Mouse (Mus musculus): Measurements from ENCODE around the gene Adam22.
A peak's percentile ranks its signal among the peaks of the same experiment; 100 is the strongest.

Gene Adam22

DNA sequence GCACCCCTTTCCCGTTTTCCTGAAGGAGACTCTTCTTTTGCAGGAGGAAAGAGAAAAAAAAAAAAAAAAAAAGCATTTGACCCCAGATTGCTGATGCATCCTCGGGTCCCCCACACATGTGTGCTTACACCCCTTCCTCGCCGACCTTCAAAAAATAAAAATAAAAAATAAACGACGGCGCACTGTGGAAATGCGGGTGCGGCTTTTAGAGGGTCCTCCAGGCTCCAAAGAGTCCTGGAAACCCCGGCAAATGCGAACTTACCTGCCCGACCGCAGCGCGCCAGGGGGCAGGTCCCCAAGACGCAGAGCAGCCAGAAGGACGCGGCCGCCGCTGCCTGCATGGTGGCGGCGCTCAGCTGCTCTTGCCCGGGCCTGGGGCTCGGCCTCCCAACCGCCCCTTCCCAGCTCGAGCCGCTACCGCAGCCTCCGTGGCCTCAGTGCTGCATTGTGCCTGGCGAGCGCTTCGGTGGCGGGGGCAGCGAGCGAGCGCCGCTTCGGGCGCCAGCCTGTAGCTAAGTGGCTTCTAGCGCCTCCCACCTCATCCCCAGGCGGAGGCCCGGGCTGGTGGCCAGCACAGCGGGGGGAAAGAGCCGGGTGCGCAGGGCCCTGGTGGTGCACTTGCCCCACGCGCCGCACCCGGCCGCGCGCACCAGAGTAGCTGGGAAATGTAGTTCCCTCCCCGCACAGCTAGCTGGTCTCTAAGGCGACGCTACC lies at the start of gene Adam22:
Adam22 (minus strand) TSS at position 547 of the 714 bp plus-strand sequence.
- DNase-seq, result peak; percentile 85

DNA sequence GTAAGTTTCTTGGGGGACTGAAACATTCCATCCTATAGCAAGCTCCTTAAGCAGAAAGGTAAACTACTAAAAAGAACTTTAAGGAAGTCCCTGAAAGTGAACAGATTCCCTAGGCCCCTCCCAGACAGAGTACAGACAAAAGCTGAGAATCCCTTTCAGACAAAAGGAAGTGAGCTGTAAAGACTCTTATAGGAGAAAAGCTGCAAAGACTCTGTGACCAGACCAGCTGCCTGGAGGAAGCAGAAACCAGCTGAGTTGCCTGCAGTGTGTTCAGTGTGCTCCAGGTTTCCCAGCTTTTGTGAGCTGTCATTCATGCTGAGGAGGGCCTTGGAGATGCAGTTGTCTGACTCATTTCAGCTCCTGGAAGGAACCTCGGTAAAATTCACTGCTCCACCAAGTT lies 49.5 kb upstream of the Adam22 start:
- DNase-seq, result no peak

GRCm38 (mm10) chr5:8416683-8417413 lies 48.9 kb upstream of the Adam22 start:
- DNase-seq, result no peak

DNA sequence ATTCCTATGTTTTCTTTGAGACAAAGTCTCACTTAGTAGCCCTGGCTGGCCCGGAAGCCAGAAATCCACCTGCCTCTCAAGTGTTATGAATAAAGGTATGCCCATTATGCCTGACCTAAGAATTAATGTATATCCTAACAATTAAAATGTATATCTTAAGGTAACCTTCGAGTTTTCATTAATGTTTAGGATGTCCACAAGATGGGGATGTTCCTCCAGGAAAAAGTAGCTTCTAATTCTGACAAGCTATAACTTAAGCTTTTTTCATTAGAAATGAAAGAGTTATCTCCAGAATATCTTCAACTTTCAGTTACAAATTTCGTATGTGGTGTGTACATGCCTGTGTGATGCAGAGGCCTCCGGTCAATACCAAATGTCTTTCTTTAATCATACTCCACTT lies 40.8 kb upstream of the Adam22 start:
- DNase-seq, result no peak

GRCm38 (mm10) chr5:8397587-8398249 lies 29.8 kb upstream of the Adam22 start:
- DNase-seq, result no peak

DNA sequence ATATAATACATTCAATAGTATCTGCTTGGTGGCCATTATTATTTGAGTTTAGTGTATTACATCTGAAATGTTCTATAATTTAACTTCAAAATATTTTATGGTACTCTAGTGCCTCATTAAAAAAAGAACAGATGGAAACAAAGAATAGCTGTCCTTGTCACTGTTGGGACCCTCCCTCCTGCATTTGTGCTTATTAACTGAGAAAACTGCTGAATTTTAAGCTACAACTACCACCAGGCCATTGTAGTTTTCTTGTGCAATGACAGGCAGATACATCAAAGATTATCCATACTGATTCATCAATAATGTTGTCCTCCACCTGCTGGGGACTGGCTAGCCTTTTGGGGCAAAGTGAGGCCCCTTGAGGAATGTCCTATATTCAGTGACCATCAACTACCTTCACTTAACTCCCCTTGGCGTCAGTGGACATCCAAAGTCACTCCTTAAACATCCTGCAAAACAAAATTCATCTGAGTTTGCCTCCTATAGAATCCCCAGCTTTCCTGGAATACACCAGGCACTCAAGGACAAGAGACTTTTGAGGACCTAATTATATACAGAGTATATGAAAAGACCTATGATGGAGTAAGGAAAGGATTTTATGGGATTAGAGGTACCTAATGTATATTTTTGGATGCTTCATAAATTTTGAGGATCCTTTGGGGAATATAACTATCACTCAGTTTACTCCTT lies 26.1 kb upstream of the Adam22 start:
- DNase-seq, result no peak

DNA sequence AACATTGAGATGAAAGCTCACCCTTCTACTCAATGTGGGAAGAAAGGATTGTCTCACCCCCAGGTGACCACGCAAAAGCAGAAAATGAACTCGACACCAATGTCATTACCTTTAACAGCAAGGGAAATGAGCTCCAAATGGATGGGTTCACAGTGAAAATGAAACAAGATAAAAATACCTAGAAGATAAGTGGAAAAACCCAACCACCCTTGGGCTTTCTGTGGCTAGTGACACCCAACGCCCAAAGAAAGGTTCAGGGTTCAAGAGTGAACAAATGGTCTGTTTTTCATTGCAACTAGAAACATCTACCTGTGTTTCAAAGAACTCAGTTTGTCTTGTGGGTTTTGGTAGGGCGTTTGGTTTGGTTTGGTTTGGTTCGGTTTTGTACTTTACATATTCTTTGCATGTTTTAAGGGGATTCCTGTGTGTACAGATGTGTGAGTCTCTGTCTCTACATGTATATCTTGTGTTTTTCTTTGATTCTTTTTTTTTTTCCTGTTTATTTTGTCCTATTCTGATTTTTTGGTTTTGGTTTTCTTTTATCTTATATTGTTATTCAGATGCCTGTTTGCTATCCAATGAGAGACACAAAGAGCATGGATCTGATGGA lies 6.4 kb upstream of the Adam22 start:
- DNase-seq, result no peak

DNA sequence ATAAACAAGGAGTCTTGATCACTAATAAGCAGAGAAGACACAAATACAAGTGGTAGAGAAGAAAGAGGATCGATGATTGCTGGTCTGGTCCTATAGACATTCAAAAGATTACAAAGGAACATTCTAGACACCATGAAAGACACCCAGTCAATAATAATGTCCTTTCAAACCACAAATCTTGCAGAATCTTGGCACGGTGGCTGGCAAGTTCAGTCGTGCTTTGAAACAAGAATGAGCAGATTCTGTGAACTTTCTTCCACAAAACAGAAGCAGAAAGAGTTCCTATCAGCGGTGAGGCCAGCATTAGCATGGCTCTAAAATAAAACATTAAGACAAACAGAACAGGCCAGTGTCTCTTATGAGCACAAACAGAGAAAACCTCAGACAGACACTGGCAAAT lies 5.5 kb upstream of the Adam22 start:
- no peak for DNase-seq

DNA sequence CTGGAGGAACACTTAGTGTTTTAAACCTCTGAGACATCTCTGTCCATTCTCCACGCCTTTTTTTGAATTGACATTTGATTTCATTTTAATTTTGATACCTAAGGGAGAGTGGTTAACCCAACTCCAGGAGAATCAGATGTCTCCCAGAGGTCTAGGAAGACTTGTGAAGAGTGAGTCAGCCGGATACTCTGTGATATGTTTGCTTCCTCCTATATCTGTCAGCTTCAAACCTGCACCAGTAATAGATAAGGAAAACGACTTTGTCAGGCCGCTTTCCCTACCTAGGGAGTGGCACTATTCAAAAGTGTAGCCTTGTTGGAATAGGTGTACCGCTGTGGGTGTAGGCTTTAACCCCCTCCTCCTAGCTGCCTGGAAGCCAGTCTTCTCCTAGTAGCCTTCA lies 821 bp upstream of the Adam22 start:
- no peak for DNase-seq

GRCm38 (mm10) chr5:8368328-8368692 lies 350 bp upstream of the Adam22 start:
- DNase-seq, result no peak

DNA sequence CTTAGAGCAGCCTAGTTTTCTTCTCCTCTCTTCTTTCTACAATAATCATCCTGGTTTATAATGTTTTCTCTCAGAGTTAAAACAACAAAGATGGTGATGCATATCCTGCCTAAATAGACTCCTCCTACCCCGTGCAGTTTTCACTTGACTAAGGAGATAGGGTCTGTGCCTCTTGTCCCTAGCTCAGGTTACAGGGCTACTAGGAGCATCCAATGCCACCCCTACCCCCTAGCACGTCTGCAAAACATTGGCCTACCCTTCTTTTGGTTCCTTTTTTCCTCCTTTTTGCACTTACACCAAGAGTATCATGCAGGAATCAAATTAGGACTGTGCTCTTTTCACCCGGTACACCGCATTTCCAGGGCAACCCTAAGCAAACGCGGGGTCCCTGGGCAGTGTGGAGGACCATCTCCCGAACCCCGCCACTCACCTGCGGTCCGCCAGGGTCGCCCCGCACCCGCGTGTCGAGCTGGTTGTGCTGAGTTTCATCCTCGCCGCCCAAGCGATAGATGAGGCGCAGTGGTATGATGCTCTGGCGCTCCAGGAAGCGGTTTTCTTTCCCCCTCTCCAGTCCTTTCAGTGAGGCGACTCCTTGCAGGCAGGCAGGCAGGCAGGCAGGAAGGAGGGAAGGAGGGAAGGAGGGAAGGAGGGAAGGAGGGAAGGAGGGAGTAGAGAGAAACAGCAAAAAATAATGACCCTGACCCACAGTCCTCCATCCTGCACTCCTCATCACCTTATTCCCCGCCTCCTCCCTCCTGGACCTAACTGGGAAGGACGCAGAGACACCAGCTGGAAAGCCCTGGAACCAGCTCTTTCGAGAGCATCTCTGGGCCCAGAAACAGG lies 968 bp downstream of the Adam22 start:
- peak; percentile 51 for DNase-seq

GRCm38 (mm10) chr5:8362361-8362760 lies 5.6 kb downstream of the Adam22 start:
- DNase-seq, result peak; percentile 14

- no peak for DNase-seq
Measured at GRCm38 (mm10) chr5:8357677-8358076, 10.3 kb downstream of the Adam22 start.

- DNase-seq, result peak; percentile 10
Measured at GRCm38 (mm10) chr5:8356885-8357651, 10.9 kb downstream of the Adam22 start.

- DNase-seq, result peak; percentile 23
Measured at GRCm38 (mm10) chr5:8356326-8356725, 11.6 kb downstream of the Adam22 start.

DNA sequence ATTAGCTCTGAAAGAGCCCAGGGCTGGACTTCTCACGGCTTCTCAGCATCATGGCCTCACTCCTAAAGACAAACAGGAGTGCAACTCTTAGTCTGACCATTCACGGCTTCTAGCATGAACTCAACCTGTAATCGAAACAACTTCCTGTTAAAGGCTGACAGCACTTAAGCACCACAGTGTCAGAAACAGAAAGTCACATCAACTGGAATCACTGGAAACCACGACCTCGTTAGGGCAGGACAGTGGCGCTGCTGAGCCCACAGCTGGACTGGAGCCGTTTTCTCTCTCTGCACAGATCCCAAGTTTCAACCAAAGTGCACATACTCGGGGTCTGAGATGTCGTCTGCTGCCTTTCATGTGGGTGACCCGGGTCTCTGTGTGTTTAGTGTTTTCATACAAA lies 18.4 kb downstream of the Adam22 start:
- DNase-seq, result no peak

GRCm38 (mm10) chr5:8346329-8346728 lies 21.6 kb downstream of the Adam22 start:
- no peak for DNase-seq

GRCm38 (mm10) chr5:8343296-8343695 lies 24.7 kb downstream of the Adam22 start:
- no peak for DNase-seq

DNA sequence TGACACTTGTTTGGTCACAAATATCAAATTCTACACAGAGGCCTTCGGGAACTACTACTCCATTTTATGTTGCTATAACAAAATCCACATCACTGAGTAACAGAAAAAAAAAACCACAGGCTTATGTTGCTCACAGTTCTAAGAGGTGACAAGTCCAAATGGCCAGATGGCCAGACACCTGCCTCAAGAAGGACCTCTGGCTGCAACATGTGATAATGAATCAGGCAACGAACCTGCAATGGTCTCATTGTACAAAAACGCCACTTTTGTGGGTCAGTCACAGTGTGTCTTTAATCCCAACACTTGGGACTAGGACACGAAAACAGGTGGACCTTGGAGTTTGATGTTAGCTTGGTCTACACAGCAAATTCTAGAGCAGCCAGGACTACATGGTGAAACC lies 26.3 kb downstream of the Adam22 start:
- no peak for DNase-seq

- no peak for DNase-seq
Measured at GRCm38 (mm10) chr5:8327645-8328269, 40.2 kb downstream of the Adam22 start.

DNA sequence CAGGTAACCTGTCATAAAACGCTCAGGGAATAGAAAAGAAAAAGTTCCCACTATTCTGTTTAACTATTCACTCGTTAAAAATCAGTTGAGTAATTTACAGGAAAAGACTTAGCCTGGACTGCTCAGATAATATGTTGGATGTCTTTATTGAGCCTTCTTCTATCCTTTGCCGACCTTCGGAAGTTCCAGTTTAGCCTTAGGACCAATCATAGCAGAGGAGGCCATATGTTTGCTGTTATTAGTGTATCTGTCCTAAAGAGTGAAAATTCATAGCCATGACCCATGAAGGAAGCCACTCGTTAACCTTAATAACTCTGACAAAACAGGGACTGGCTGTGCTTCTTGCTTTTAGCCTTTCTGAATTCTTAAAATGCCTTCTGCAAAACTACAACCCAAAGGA lies 41.3 kb downstream of the Adam22 start:
- DNase-seq, result no peak
